Mouse (Mus musculus) liver, postnatal 0 days (tissue): ENCODE data around the gene Rbm47.

Experiments
- CTCF ChIP-seq: sonication (generic); IDR thresholded peaks from 2 replicates; pipeline ENCODE4 v1.5.1; 2016; ENCODE audit warnings: antibody characterized with exemption, low read depth
- EP300 ChIP-seq: IDR thresholded peaks from 2 replicates; pipeline ENCODE4 v1.6.1; 2016; ENCODE audit warnings: antibody characterized with exemption, low read depth, mild to moderate bottlenecking

DNA sequence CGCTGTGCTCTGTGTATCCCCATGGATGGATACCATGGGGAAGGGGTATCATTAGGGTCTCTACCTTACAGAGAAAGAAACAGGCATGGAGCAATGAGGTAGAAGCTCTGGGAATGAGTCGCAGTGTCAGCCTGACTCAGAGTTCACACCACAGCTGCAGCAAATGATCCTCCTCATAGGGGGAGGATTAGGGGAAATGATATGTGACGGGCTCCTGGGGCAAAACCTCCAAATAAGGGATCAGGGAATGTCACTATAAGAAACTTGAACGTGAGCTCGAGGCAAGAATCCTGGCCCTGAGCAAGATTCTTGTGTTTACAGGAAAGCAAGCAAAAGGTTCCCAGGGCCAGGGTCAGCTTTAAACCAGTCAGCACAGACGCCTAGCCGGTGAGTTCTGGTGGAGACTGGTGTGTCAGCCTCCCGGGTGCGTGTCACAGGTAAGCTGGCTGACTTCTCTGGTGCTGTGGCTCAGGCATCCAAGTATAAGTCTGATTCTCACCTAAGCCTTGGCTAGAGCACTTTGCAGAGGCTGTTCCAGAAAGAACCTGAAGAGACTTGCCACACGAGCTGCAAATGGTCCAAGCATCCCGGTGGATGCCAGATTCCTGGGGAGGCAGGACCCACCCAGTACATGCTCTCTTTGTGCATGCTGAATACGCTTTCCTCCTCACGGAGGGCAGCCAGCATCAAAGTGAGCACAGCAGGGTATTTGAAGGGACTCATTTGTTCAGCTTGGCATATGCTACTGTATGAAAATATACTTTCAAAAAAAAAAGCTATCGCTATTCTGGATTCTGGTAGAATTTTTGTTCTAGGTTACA, 138.3 kb downstream of the Rbm47 start:
- TF ChIP-seq CTCF (no peak), EP300 (no peak)
